ENCODE assay signal across 25 mouse cellular contexts in genomic region chr12:109993410-109993809, GRCm38 (mm10).
DNase-seq lines count a peak whose midpoint lies in the region; ATAC-seq and TF ChIP-seq lines count a peak whose summit lies in the region.
"Had no signal": no experiment of that assay in that cellular context is flagged by ENCODE, and none has a peak within 500 bp of the region (broad histone marks: within the 10 kb centered on the region; RNA-seq: fewer than 3 reads in every experiment).

No protein-coding gene starts in this region.

- POLR2A ChIA-PET in Patski (lab: Charles Lee), result no interaction called here

- H3K27ac ChIP-seq in layer of hippocampus, adult 2 months, result no peak overlapping the region
- H3K27ac ChIP-seq in midbrain, postnatal 0 days (ENCODE audit: low read depth, low read length), result no peak overlapping the region
- H3K27ac ChIP-seq in midbrain, embryonic 10.5 days (replicated peaks), result no peak overlapping the region
- H3K27ac ChIP-seq: forebrain, embryonic 13.5 days; heart, adult 2 months; heart, embryonic 13.5 days; hindbrain, embryonic 14.5 days; limb, embryonic 12.5 days; liver, embryonic 15.5 days; midbrain, embryonic 13.5 days had no signal

- H3K36me3 ChIP-seq in midbrain, postnatal 0 days (ENCODE audit: insufficient read depth, low read length), result no peaks in the 10 kb centered on the region
- no peaks in the 10 kb centered on the region for H3K36me3 ChIP-seq in midbrain, embryonic 10.5 days
- H3K36me3 ChIP-seq: heart, embryonic 13.5 days; limb, embryonic 12.5 days; liver, embryonic 15.5 days; midbrain, embryonic 13.5 days had no signal

- no peak overlapping the region for H3K4me2 ChIP-seq in midbrain, postnatal 0 days (ENCODE audit: low read depth, low read length, poor library complexity, severe bottlenecking)
- H3K4me2 ChIP-seq: forebrain, embryonic 13.5 days; heart, embryonic 13.5 days; hindbrain, embryonic 14.5 days; limb, embryonic 12.5 days; liver, embryonic 15.5 days; midbrain, embryonic 13.5 days had no signal

- H3K27me3 ChIP-seq in midbrain, postnatal 0 days (ENCODE audit: insufficient read depth, low read length), result no peaks in the 10 kb centered on the region
- no peaks in the 10 kb centered on the region for H3K27me3 ChIP-seq in midbrain, embryonic 10.5 days (ENCODE audit: low read depth, poor library complexity, severe bottlenecking)
- H3K27me3 ChIP-seq in Patski, result no peaks in the 10 kb centered on the region
- H3K27me3 ChIP-seq: forebrain, embryonic 13.5 days; heart, embryonic 13.5 days; limb, embryonic 12.5 days; liver, embryonic 15.5 days; megakaryocyte, embryonic 14.5 days; midbrain, embryonic 13.5 days had no signal

- no peaks in the 10 kb centered on the region for H3K4me1 ChIP-seq in midbrain, postnatal 0 days (ENCODE audit: insufficient read depth, low read length)
- no peaks in the 10 kb centered on the region for H3K4me1 ChIP-seq in midbrain, embryonic 10.5 days
- H3K4me1 ChIP-seq: forebrain, embryonic 13.5 days; heart, embryonic 13.5 days; limb, embryonic 12.5 days; liver, embryonic 15.5 days; megakaryocyte, embryonic 14.5 days; midbrain, embryonic 13.5 days had no signal

- peak; percentile 25; the same call in 1 of the 2 replicates for TF ChIP-seq CTCF in layer of hippocampus, adult 2 months (conservative IDR thresholded peaks at IDR 0.05)
- TF ChIP-seq CTCF in midbrain, postnatal 0 days (IDR thresholded peaks at IDR 0.05), result 0 out of 2 replicates have a peak, but pooled peaks have one; percentile 7
- TF ChIP-seq CTCF in Patski (IDR thresholded peaks at IDR 0.05), result peak; percentile 9

- no peak overlapping the region for H3K9ac ChIP-seq in midbrain, postnatal 0 days (replicated peaks; ENCODE audit: low read length, poor library complexity, severe bottlenecking)
- H3K9ac ChIP-seq: forebrain, embryonic 13.5 days; heart, embryonic 13.5 days; hindbrain, embryonic 14.5 days; limb, embryonic 12.5 days; liver, embryonic 15.5 days; midbrain, embryonic 13.5 days had no signal

- ATAC-seq in midbrain, postnatal 0 days (ENCODE audit: low FRiP score), result no peak
- ATAC-seq in Patski, result no peak
- ATAC-seq: forebrain, embryonic 13.5 days; midbrain, embryonic 13.5 days had no signal

- in situ Hi-C loops in Patski (cut with MboI; ENCODE audit: low pct_unique_long_range_greater_than_20kb), result no loop called here

- CTCF ChIA-PET in Patski (lab: Charles Lee), result no interaction called here

- H3K4me3 ChIP-seq in layer of hippocampus, adult 2 months, result no peak overlapping the region
- no peak overlapping the region for H3K4me3 ChIP-seq in midbrain, postnatal 0 days (ENCODE audit: low read depth, low read length)
- no peak overlapping the region for H3K4me3 ChIP-seq in midbrain, embryonic 10.5 days
- H3K4me3 ChIP-seq: forebrain, embryonic 13.5 days; heart, adult 2 months; heart, embryonic 13.5 days; limb, embryonic 12.5 days; liver, embryonic 15.5 days; megakaryocyte, embryonic 14.5 days; midbrain, embryonic 13.5 days had no signal

- no peak for DNase-seq in layer of hippocampus, adult 2 months (ENCODE audit: low spot score in 2 of 2)
- DNase-seq in layer of hippocampus, postnatal 14 days (ENCODE audit: low spot score in 2 of 2), result no peak
- DNase-seq in midbrain, postnatal 0 days (ENCODE audit: low spot score), result no peak
- DNase-seq in midbrain, embryonic 10.5 days (ENCODE audit: low spot score), result no peak
- DNase-seq in Patski (ENCODE audit: low read depth, low spot score), result no peak
- DNase-seq in left cerebral cortex, postnatal 14 days (ENCODE audit: low spot score in 2 of 2), result no peak
- no peak for DNase-seq in gastrocnemius, postnatal 36 days
- DNase-seq: adrenal gland, postnatal 14 days; B cell, adult 2 months; cerebellum, adult 11 months; cerebellum, adult 9-10 months; cerebellum, postnatal 36 days; gastrocnemius, postnatal 25 days; heart, adult 2 months; heart, postnatal 10 days; kidney, adult 18-20 months; kidney, postnatal 4 days; lung, postnatal 4 days had no signal

- WGBS in midbrain, postnatal 0 days, result 95% methylated on average over 7 of the region's 7 CpGs
- 90% methylated on average over 7 of the region's 7 CpGs for WGBS in midbrain, embryonic 10.5 days

- no peaks in the 10 kb centered on the region for H3K9me3 ChIP-seq in midbrain, postnatal 0 days (ENCODE audit: low read length)
- H3K9me3 ChIP-seq in midbrain, embryonic 10.5 days (replicated peaks), result peaks cover 21% of the 10 kb centered on the region
- H3K9me3 ChIP-seq: liver, embryonic 15.5 days had no signal

- intact Hi-C loops in left cerebral cortex, postnatal 14 days (cut with DNase I), result no loop called here
- intact Hi-C loops in gastrocnemius, postnatal 36 days (cut with DNase I), result no loop called here
